Comparison of ENCODE assay signal across 8 mouse cellular contexts in genomic region chr19:46598720-46599252, GRCm38 (mm10). TPM values are rescaled to one million over a fixed set of nuclear protein-coding genes. Genes with fewer than 3 reads are reported as not detected.
DNase-seq lines count a peak whose midpoint lies in the region; ATAC-seq lines count a peak whose summit lies in the region.

TSS of gene Wbp1l (plus strand) at chr19:46599084.

- peaks cover 11% of the 10 kb centered on the region for H3K4me1 ChIP-seq in intestine, embryonic 14.5 days (replicated peaks; ENCODE audit: control insufficient read depth, insufficient read depth, low read length)

- H3K4me2 ChIP-seq in intestine, embryonic 14.5 days (ENCODE audit: low read length) = peak within 1 kb of the TSS; percentile 76

- peak within 1 kb of the TSS; percentile 97 for H3K4me3 ChIP-seq in intestine, embryonic 14.5 days (ENCODE audit: low read depth, low read length)

- DNase-seq in adrenal gland, adult 18-20 months (ENCODE audit: low spot score in 2 of 2) = peak; percentile 86 to 89
- DNase-seq in embryo, embryonic 11 days = peak; percentile 98
- peak; percentile 98 for DNase-seq in gastrocnemius, postnatal 25 days
- DNase-seq in intestine, embryonic 14.5 days (ENCODE audit: low spot score) = peak; percentile 94
- peak; percentile 97 to 99 for DNase-seq in left cerebral cortex, postnatal 14 days (ENCODE audit: low spot score in 2 of 2)
- peak; percentile 98 for DNase-seq in mesoderm, embryonic 11.5 days (ENCODE audit: low read depth, low spot score)
- DNase-seq in right cerebral cortex, postnatal 36 days (ENCODE audit: low spot score in 2 of 2) = peak; percentile 99
- DNase-seq in yolk sac, embryonic 10.5 days (ENCODE audit: low spot score) = peak; percentile 99

- ATAC-seq in intestine, embryonic 14.5 days (replicated peaks; ENCODE audit: low FRiP score, low TSS enrichment, low read depth) = peak; percentile 99

- under 1% methylated on average over 22 of the region's 22 CpGs for WGBS in intestine, embryonic 14.5 days

- intact Hi-C loops in left cerebral cortex, postnatal 14 days (cut with DNase I) = loop anchor here (10.0 kb wide), 1 partner anchor 266 kb away; no protein-coding TSS in a partner anchor

- no peaks in the 10 kb centered on the region for H3K27me3 ChIP-seq in intestine, embryonic 14.5 days (replicated peaks; ENCODE audit: control insufficient read depth, insufficient read depth, low read length)

- H3K27ac ChIP-seq in intestine, embryonic 14.5 days (ENCODE audit: low read depth) = peak within 1 kb of the TSS; percentile 40; the same call in 1 of the 2 replicates

- H3K36me3 ChIP-seq in intestine, embryonic 14.5 days (ENCODE audit: control insufficient read depth, insufficient read depth, low read length) = 0 out of 2 replicates have a peak, but pooled peaks cover 21% of the 10 kb centered on the region

- no peaks in the 10 kb centered on the region for H3K9me3 ChIP-seq in intestine, embryonic 14.5 days (ENCODE audit: control insufficient read depth, low read length)

- peak within 1 kb of the TSS; percentile 67 for H3K9ac ChIP-seq in intestine, embryonic 14.5 days (ENCODE audit: low read length)

RNA-seq across cellular contexts. Expression of gene Wbp1l, which starts in this region (rescaled TPM):
- total RNA-seq in adrenal gland, adult 18-20 months (2021) = 100 to 1,000 TPM in 1 of 2 experiments, 10 to 100 TPM in 1; 86.9 to 179 TPM
- total RNA-seq in gastrocnemius, postnatal 25 days (2021) = 10 to 100 TPM; 39.0 to 47.3 TPM
- polyA plus RNA-seq in intestine, embryonic 14.5 days (2014; fragmentation: Nextera tagmentation; extraction: Ambion mirVana) = 39.6 and 40.2 TPM in 2 replicates
- 10 to 100 TPM; 40.5 to 45.8 TPM for total RNA-seq in left cerebral cortex, postnatal 14 days (2021)

Comparison
In these comparisons a context has a peak if more than half of its experiments do, and no peak if none do; other contexts are left out.
1. Peak in every context shown above with its lines: DNase-seq, ATAC-seq, H3K4me3 ChIP-seq and H3K27ac ChIP-seq.